Mouse (Mus musculus): ENCODE results near the gene Gm13272. TPM values are rescaled to one million over a fixed set of nuclear protein-coding genes. Genes with fewer than 3 reads are reported as not detected.
A peak's percentile ranks its signal among the peaks of the same experiment; 100 is the strongest.
"Not testable (repeated sequence)": the region's sequence is repeated elsewhere in the genome, so short reads cannot be mapped to it uniquely, and the experiment has no call there.

Gene Gm13272
- total and polyA plus RNA-seq, 2 experiments from 2014 or later = not detected

- DNase-seq (ENCODE audit: low spot score); H3K4me1 ChIP-seq (ENCODE audit: control insufficient read depth, insufficient read depth); H3K36me3 ChIP-seq (replicated peaks; ENCODE audit: control insufficient read depth, insufficient read depth, low read length); H3K9ac ChIP-seq (replicated peaks; ENCODE audit: low read depth, low read length); H3K9me3 ChIP-seq (replicated peaks; ENCODE audit: control insufficient read depth, low read length); ATAC-seq (ENCODE audit: insufficient read depth, low read depth); H3K27me3 ChIP-seq (ENCODE audit: control insufficient read depth, insufficient read depth, low read length); H3K27ac ChIP-seq (ENCODE audit: low read depth); H3K4me2 ChIP-seq (ENCODE audit: low read depth, low read length): not testable (repeated sequence)
- H3K4me3 ChIP-seq (ENCODE audit: low read depth, low read length) = 0 out of 2 replicates have a peak within 1 kb of the TSS, but pooled peaks have one; percentile 24
- WGBS = no CpG with 5 or more reads among the region's 8 CpGs
Observed at GRCm38 (mm10) chr4:88805231-88805630, 25.6 kb downstream of the Gm13272 start, which contains the start of gene Gm13288. Gene Gm13288 (plus strand): TSS chr4:88805531.

GRCm38 (mm10) chr4:88805761-88806160 lies 26.1 kb downstream of the Gm13272 start:
- H3K27me3 ChIP-seq (ENCODE audit: control insufficient read depth, insufficient read depth, low read length); H3K4me2 ChIP-seq (ENCODE audit: low read depth, low read length); DNase-seq (ENCODE audit: low spot score); H3K9ac ChIP-seq (replicated peaks; ENCODE audit: low read depth, low read length); H3K4me1 ChIP-seq (ENCODE audit: control insufficient read depth, insufficient read depth); ATAC-seq (ENCODE audit: insufficient read depth, low read depth); H3K27ac ChIP-seq (ENCODE audit: low read depth); H3K36me3 ChIP-seq (replicated peaks; ENCODE audit: control insufficient read depth, insufficient read depth, low read length); H3K9me3 ChIP-seq (replicated peaks; ENCODE audit: control insufficient read depth, low read length): not testable (repeated sequence)
- 0% methylated on average over 4 of the region's 34 CpGs for WGBS
- 0 out of 2 replicates have a peak overlapping the region, but pooled peaks have one; percentile 24 for H3K4me3 ChIP-seq (ENCODE audit: low read depth, low read length)
- TF ChIP-seq CTCF (IDR thresholded peaks at IDR 0.05; ENCODE audit: low read depth) = peak; percentile 32

- Histone ChIP-seq H3K36me3 (replicated peaks; ENCODE audit: control insufficient read depth, insufficient read depth, low read length) (no peaks in the 10 kb centered on the region), H3K9me3 (replicated peaks; ENCODE audit: control insufficient read depth, low read length) (no peaks in the 10 kb centered on the region), H3K4me3 (ENCODE audit: low read depth, low read length) (no peak within 1 kb of the TSS), H3K9ac (replicated peaks; ENCODE audit: low read depth, low read length) (no peak within 1 kb of the TSS), H3K4me1 (ENCODE audit: control insufficient read depth, insufficient read depth) (no peaks in the 10 kb centered on the region), H3K4me2 (ENCODE audit: low read depth, low read length) (no peak within 1 kb of the TSS), H3K27me3 (ENCODE audit: control insufficient read depth, insufficient read depth, low read length) (no peaks in the 10 kb centered on the region), H3K27ac (ENCODE audit: low read depth) (no peak within 1 kb of the TSS)
- TF ChIP-seq EP300 (IDR thresholded peaks at IDR 0.05; ENCODE audit: low read depth) = no peak
- TF ChIP-seq CTCF (IDR thresholded peaks at IDR 0.05; ENCODE audit: low read depth) = no peak
- DNase-seq (ENCODE audit: low spot score) (no peak), ATAC-seq (ENCODE audit: insufficient read depth, low read depth) (no peak)
- 52% methylated on average over 3 of the region's 3 CpGs for WGBS
Observed at GRCm38 (mm10) chr4:88815928-88816327, 36.3 kb downstream of the Gm13272 start, which contains the start of gene Ifna7. Gene Ifna7 (plus strand): TSS chr4:88816228.

GRCm38 (mm10) chr4:88819659-88820058 lies 40.0 kb downstream of the Gm13272 start, which contains the start of gene Ifna11:
Gene Ifna11 (plus strand): TSS chr4:88819959.
- H3K4me1 ChIP-seq (ENCODE audit: control insufficient read depth, insufficient read depth) = no peaks in the 10 kb centered on the region
- DNase-seq (ENCODE audit: low spot score) (no peak), ATAC-seq (ENCODE audit: insufficient read depth, low read depth) (no peak)
- H3K4me2 ChIP-seq (ENCODE audit: low read depth, low read length) = no peak within 1 kb of the TSS
- TF ChIP-seq CTCF (IDR thresholded peaks at IDR 0.05; ENCODE audit: low read depth) (no peak), EP300 (IDR thresholded peaks at IDR 0.05; ENCODE audit: low read depth) (no peak)
- no peaks in the 10 kb centered on the region for H3K9me3 ChIP-seq (replicated peaks; ENCODE audit: control insufficient read depth, low read length)
- no peaks in the 10 kb centered on the region for H3K27me3 ChIP-seq (ENCODE audit: control insufficient read depth, insufficient read depth, low read length)
- no peaks in the 10 kb centered on the region for H3K36me3 ChIP-seq (replicated peaks; ENCODE audit: control insufficient read depth, insufficient read depth, low read length)
- H3K9ac ChIP-seq (replicated peaks; ENCODE audit: low read depth, low read length) = no peak within 1 kb of the TSS
- no peak within 1 kb of the TSS for H3K4me3 ChIP-seq (ENCODE audit: low read depth, low read length)
- WGBS = 57% methylated on average over 1 of the region's 1 CpGs
- H3K27ac ChIP-seq (ENCODE audit: low read depth) = no peak within 1 kb of the TSS

GRCm38 (mm10) chr4:88822995-88823394 lies 43.3 kb downstream of the Gm13272 start:
- WGBS = 25% methylated on average over 4 of the region's 4 CpGs
- peak; percentile 42 for TF ChIP-seq CTCF (IDR thresholded peaks at IDR 0.05; ENCODE audit: low read depth)
- TF ChIP-seq EP300 (IDR thresholded peaks at IDR 0.05; ENCODE audit: low read depth) = no peak
- Histone ChIP-seq H3K4me1 (ENCODE audit: control insufficient read depth, insufficient read depth) (no peaks in the 10 kb centered on the region), H3K9ac (replicated peaks; ENCODE audit: low read depth, low read length) (no peak overlapping the region), H3K27ac (ENCODE audit: low read depth) (no peak overlapping the region), H3K9me3 (replicated peaks; ENCODE audit: control insufficient read depth, low read length) (no peaks in the 10 kb centered on the region), H3K36me3 (replicated peaks; ENCODE audit: control insufficient read depth, insufficient read depth, low read length) (no peaks in the 10 kb centered on the region), H3K4me2 (ENCODE audit: low read depth, low read length) (no peak overlapping the region), H3K27me3 (ENCODE audit: control insufficient read depth, insufficient read depth, low read length) (no peaks in the 10 kb centered on the region), H3K4me3 (ENCODE audit: low read depth, low read length) (no peak overlapping the region)
- ATAC-seq (ENCODE audit: insufficient read depth, low read depth) (no peak), DNase-seq (ENCODE audit: low spot score) (no peak)

- H3K27ac ChIP-seq (ENCODE audit: low read depth); H3K9ac ChIP-seq (replicated peaks; ENCODE audit: low read depth, low read length); H3K4me2 ChIP-seq (ENCODE audit: low read depth, low read length); H3K4me3 ChIP-seq (ENCODE audit: low read depth, low read length); H3K27me3 ChIP-seq (ENCODE audit: control insufficient read depth, insufficient read depth, low read length); H3K36me3 ChIP-seq (replicated peaks; ENCODE audit: control insufficient read depth, insufficient read depth, low read length); H3K9me3 ChIP-seq (replicated peaks; ENCODE audit: control insufficient read depth, low read length); DNase-seq (ENCODE audit: low spot score); ATAC-seq (ENCODE audit: insufficient read depth, low read depth); H3K4me1 ChIP-seq (ENCODE audit: control insufficient read depth, insufficient read depth): not testable (repeated sequence)
Observed at GRCm38 (mm10) chr4:88827116-88827515, 47.5 kb downstream of the Gm13272 start, which contains the start of gene Ifna6. Gene Ifna6 (plus strand): TSS chr4:88827416.

Other genes starting within 250 kb of the Gm13272 start
Only the 30 nearest of the 31 such genes appear.
- not detected in 2 replicates for gene Ifna14, start 208.1 kb upstream of the Gm13272 start, total RNA-seq (2014; rRNA removed; ENCODE audit: low replicate concordance)
- not detected in 2 replicates for gene Ifna14, start 208.1 kb upstream of the Gm13272 start, polyA plus RNA-seq (2015; fragmentation: Nextera tagmentation; extraction: Ambion mirVana)
- not detected in 2 replicates for gene Ifna9, start 187.5 kb upstream of the Gm13272 start, total RNA-seq (2014; rRNA removed; ENCODE audit: low replicate concordance)
- not detected in 2 replicates for gene Ifna9, start 187.5 kb upstream of the Gm13272 start, polyA plus RNA-seq (2015; fragmentation: Nextera tagmentation; extraction: Ambion mirVana)
- not detected in 2 replicates for gene Ifna12, start 176.5 kb upstream of the Gm13272 start, total RNA-seq (2014; rRNA removed; ENCODE audit: low replicate concordance)
- gene Ifna12, start 176.5 kb upstream of the Gm13272 start, polyA plus RNA-seq (2015; fragmentation: Nextera tagmentation; extraction: Ambion mirVana) = not detected in 2 replicates
- gene C87499, start 145.4 kb upstream of the Gm13272 start, total RNA-seq (2014; rRNA removed; ENCODE audit: low replicate concordance) = not detected in 2 replicates
- not detected in 2 replicates for gene C87499, start 145.4 kb upstream of the Gm13272 start, polyA plus RNA-seq (2015; fragmentation: Nextera tagmentation; extraction: Ambion mirVana)
- not detected in 2 replicates for gene Ifna13, start 135.4 kb upstream of the Gm13272 start, total RNA-seq (2014; rRNA removed; ENCODE audit: low replicate concordance)
- not detected in 2 replicates for gene Ifna13, start 135.4 kb upstream of the Gm13272 start, polyA plus RNA-seq (2015; fragmentation: Nextera tagmentation; extraction: Ambion mirVana)
- not detected in 2 replicates for gene Ifna16, start 102.9 kb upstream of the Gm13272 start, total RNA-seq (2014; rRNA removed; ENCODE audit: low replicate concordance)
- not detected in 2 replicates for gene Ifna16, start 102.9 kb upstream of the Gm13272 start, polyA plus RNA-seq (2015; fragmentation: Nextera tagmentation; extraction: Ambion mirVana)
- gene Ifna2, start 95.9 kb upstream of the Gm13272 start, total RNA-seq (2014; rRNA removed; ENCODE audit: low replicate concordance) = not detected in 2 replicates
- not detected in 2 replicates for gene Ifna2, start 95.9 kb upstream of the Gm13272 start, polyA plus RNA-seq (2015; fragmentation: Nextera tagmentation; extraction: Ambion mirVana)
- not detected in 2 replicates for gene Ifnab, start 88.5 kb upstream of the Gm13272 start, total RNA-seq (2014; rRNA removed; ENCODE audit: low replicate concordance)
- not detected in 2 replicates for gene Ifnab, start 88.5 kb upstream of the Gm13272 start, polyA plus RNA-seq (2015; fragmentation: Nextera tagmentation; extraction: Ambion mirVana)
- 0.69 and 0.81 TPM in 2 replicates for gene Gm26566, start 58.0 kb upstream of the Gm13272 start, total RNA-seq (2014; rRNA removed; ENCODE audit: low replicate concordance)
- gene Gm26566, start 58.0 kb upstream of the Gm13272 start, polyA plus RNA-seq (2015; fragmentation: Nextera tagmentation; extraction: Ambion mirVana) = 0.52 and 0.66 TPM in 2 replicates
- gene Klhl9, start 57.4 kb upstream of the Gm13272 start, total RNA-seq (2014; rRNA removed; ENCODE audit: low replicate concordance) = 115 and 134 TPM in 2 replicates
- gene Klhl9, start 57.4 kb upstream of the Gm13272 start, polyA plus RNA-seq (2015; fragmentation: Nextera tagmentation; extraction: Ambion mirVana) = 65.9 and 66.7 TPM in 2 replicates
- gene Gm13271, start 25.0 kb upstream of the Gm13272 start, total RNA-seq (2014; rRNA removed; ENCODE audit: low replicate concordance) = not detected in 2 replicates
- gene Gm13271, start 25.0 kb upstream of the Gm13272 start, polyA plus RNA-seq (2015; fragmentation: Nextera tagmentation; extraction: Ambion mirVana) = not detected in 2 replicates
- not detected in 2 replicates for gene Gm13283, start 19.7 kb upstream of the Gm13272 start, total RNA-seq (2014; rRNA removed; ENCODE audit: low replicate concordance)
- 0.25 and 0.46 TPM in 2 replicates for gene Gm13283, start 19.7 kb upstream of the Gm13272 start, polyA plus RNA-seq (2015; fragmentation: Nextera tagmentation; extraction: Ambion mirVana)
- not detected in 2 replicates for gene Gm13290, start 6.0 kb upstream of the Gm13272 start, total RNA-seq (2014; rRNA removed; ENCODE audit: low replicate concordance)
- 0.20 TPM in 1 of 2 replicates, not detected in the other for gene Gm13290, start 6.0 kb upstream of the Gm13272 start, polyA plus RNA-seq (2015; fragmentation: Nextera tagmentation; extraction: Ambion mirVana)
- not detected in 2 replicates for gene Gm13289, start 2.9 kb upstream of the Gm13272 start, total RNA-seq (2014; rRNA removed; ENCODE audit: low replicate concordance)
- not detected in 2 replicates for gene Gm13289, start 2.9 kb upstream of the Gm13272 start, polyA plus RNA-seq (2015; fragmentation: Nextera tagmentation; extraction: Ambion mirVana)
- gene Ifnz, start 2.3 kb downstream of the Gm13272 start, total RNA-seq (2014; rRNA removed; ENCODE audit: low replicate concordance) = not detected in 2 replicates
- 0.22 and 0.41 TPM in 2 replicates for gene Ifnz, start 2.3 kb downstream of the Gm13272 start, polyA plus RNA-seq (2015; fragmentation: Nextera tagmentation; extraction: Ambion mirVana)
- gene Gm13276, start 5.9 kb downstream of the Gm13272 start, total RNA-seq (2014; rRNA removed; ENCODE audit: low replicate concordance) = not detected in 2 replicates
- gene Gm13276, start 5.9 kb downstream of the Gm13272 start, polyA plus RNA-seq (2015; fragmentation: Nextera tagmentation; extraction: Ambion mirVana) = not detected in 2 replicates
- not detected in 2 replicates for gene Gm13277, start 8.8 kb downstream of the Gm13272 start, total RNA-seq (2014; rRNA removed; ENCODE audit: low replicate concordance)
- not detected in 2 replicates for gene Gm13277, start 8.8 kb downstream of the Gm13272 start, polyA plus RNA-seq (2015; fragmentation: Nextera tagmentation; extraction: Ambion mirVana)
- not detected in 2 replicates for gene Gm13278, start 11.7 kb downstream of the Gm13272 start, total RNA-seq (2014; rRNA removed; ENCODE audit: low replicate concordance)
- gene Gm13278, start 11.7 kb downstream of the Gm13272 start, polyA plus RNA-seq (2015; fragmentation: Nextera tagmentation; extraction: Ambion mirVana) = not detected in 2 replicates
- not detected in 2 replicates for gene Gm13275, start 14.6 kb downstream of the Gm13272 start, total RNA-seq (2014; rRNA removed; ENCODE audit: low replicate concordance)
- gene Gm13275, start 14.6 kb downstream of the Gm13272 start, polyA plus RNA-seq (2015; fragmentation: Nextera tagmentation; extraction: Ambion mirVana) = not detected in 2 replicates
- gene Gm13279, start 17.5 kb downstream of the Gm13272 start, total RNA-seq (2014; rRNA removed; ENCODE audit: low replicate concordance) = not detected in 2 replicates
- gene Gm13279, start 17.5 kb downstream of the Gm13272 start, polyA plus RNA-seq (2015; fragmentation: Nextera tagmentation; extraction: Ambion mirVana) = not detected in 2 replicates
- 0.50 and 0.66 TPM in 2 replicates for gene Gm13285, start 19.8 kb downstream of the Gm13272 start, total RNA-seq (2014; rRNA removed; ENCODE audit: low replicate concordance)
- 0.78 and 0.85 TPM in 2 replicates for gene Gm13285, start 19.8 kb downstream of the Gm13272 start, polyA plus RNA-seq (2015; fragmentation: Nextera tagmentation; extraction: Ambion mirVana)
- gene Gm13287, start 23.4 kb downstream of the Gm13272 start, total RNA-seq (2014; rRNA removed; ENCODE audit: low replicate concordance) = not detected in 2 replicates
- gene Gm13287, start 23.4 kb downstream of the Gm13272 start, polyA plus RNA-seq (2015; fragmentation: Nextera tagmentation; extraction: Ambion mirVana) = not detected in 2 replicates
- gene Gm13288, start 25.7 kb downstream of the Gm13272 start, total RNA-seq (2014; rRNA removed; ENCODE audit: low replicate concordance) = not detected in 2 replicates
- not detected in 2 replicates for gene Gm13288, start 25.7 kb downstream of the Gm13272 start, polyA plus RNA-seq (2015; fragmentation: Nextera tagmentation; extraction: Ambion mirVana)
- not detected in 2 replicates for gene Ifna7, start 36.4 kb downstream of the Gm13272 start, total RNA-seq (2014; rRNA removed; ENCODE audit: low replicate concordance)
- not detected in 2 replicates for gene Ifna7, start 36.4 kb downstream of the Gm13272 start, polyA plus RNA-seq (2015; fragmentation: Nextera tagmentation; extraction: Ambion mirVana)
- not detected in 2 replicates for gene Ifna11, start 40.1 kb downstream of the Gm13272 start, total RNA-seq (2014; rRNA removed; ENCODE audit: low replicate concordance)
- not detected in 2 replicates for gene Ifna11, start 40.1 kb downstream of the Gm13272 start, polyA plus RNA-seq (2015; fragmentation: Nextera tagmentation; extraction: Ambion mirVana)
- not detected in 2 replicates for gene Ifna6, start 47.6 kb downstream of the Gm13272 start, total RNA-seq (2014; rRNA removed; ENCODE audit: low replicate concordance)
- gene Ifna6, start 47.6 kb downstream of the Gm13272 start, polyA plus RNA-seq (2015; fragmentation: Nextera tagmentation; extraction: Ambion mirVana) = not detected in 2 replicates
- not detected in 2 replicates for gene Ifna5, start 55.7 kb downstream of the Gm13272 start, total RNA-seq (2014; rRNA removed; ENCODE audit: low replicate concordance)
- gene Ifna5, start 55.7 kb downstream of the Gm13272 start, polyA plus RNA-seq (2015; fragmentation: Nextera tagmentation; extraction: Ambion mirVana) = not detected in 2 replicates
- not detected in 2 replicates for gene Ifna4, start 62.0 kb downstream of the Gm13272 start, total RNA-seq (2014; rRNA removed; ENCODE audit: low replicate concordance)
- not detected in 2 replicates for gene Ifna4, start 62.0 kb downstream of the Gm13272 start, polyA plus RNA-seq (2015; fragmentation: Nextera tagmentation; extraction: Ambion mirVana)
- gene Ifna1, start 70.2 kb downstream of the Gm13272 start, total RNA-seq (2014; rRNA removed; ENCODE audit: low replicate concordance) = not detected in 2 replicates
- gene Ifna1, start 70.2 kb downstream of the Gm13272 start, polyA plus RNA-seq (2015; fragmentation: Nextera tagmentation; extraction: Ambion mirVana) = not detected in 2 replicates
- not detected in 2 replicates for gene Ifne, start 100.4 kb downstream of the Gm13272 start, total RNA-seq (2014; rRNA removed; ENCODE audit: low replicate concordance)
- not detected in 2 replicates for gene Ifne, start 100.4 kb downstream of the Gm13272 start, polyA plus RNA-seq (2015; fragmentation: Nextera tagmentation; extraction: Ambion mirVana)